In the genomic region with DNA sequence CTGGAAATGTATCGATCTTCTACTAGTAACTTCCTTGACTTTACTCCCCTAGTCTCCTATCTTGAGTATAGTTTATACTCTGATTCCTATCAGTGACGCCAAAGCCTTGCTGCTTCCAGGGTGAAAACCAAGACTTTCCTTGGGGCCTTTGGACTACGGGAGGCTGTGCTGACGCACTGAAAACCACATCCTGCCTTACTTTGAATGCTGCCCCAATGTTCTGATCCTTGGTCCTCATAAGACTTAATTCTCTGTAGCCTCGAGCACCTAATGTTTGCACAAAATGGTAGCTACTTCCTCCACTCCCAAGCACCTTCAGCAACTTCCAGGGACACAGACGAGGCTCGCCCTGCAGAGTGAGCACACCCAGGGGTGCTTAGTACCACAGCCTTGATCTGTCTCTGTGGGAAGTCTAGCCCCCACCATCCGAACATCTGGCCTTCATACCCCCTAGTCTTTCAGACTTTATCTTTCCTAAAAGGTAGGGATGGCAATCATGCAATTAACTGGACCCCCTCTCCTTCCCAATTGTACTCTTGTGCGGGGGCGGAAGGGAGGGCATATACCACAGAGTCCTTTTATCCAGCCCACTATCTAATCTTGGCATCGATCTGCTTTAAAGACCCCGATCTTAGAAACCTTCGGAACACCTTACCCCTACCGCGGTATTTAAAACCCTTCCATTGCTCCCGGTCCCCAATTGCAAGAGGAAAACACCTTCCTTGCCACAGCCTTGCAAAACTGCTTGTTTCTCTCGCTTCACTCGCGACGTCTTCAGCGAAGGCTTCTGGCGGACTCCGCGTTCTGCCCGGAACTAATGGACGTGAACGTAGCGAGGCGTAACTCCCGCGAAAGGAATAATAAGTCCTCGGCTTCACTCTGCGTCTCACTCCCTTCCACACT, we compare ENCODE assay signal across 8 mouse cellular contexts. TPM values are rescaled to one million over a fixed set of nuclear protein-coding genes. Genes with fewer than 3 reads are reported as not detected.
DNase-seq lines count a peak whose midpoint lies in the region; ATAC-seq and TF ChIP-seq lines count a peak whose summit lies in the region.

No protein-coding gene starts in this region.

- no peak for ATAC-seq in heart, embryonic 13.5 days (ENCODE audit: extremely low read depth, insufficient number of reproducible peaks, low FRiP score, low TSS enrichment)
- peak; percentile 55 for ATAC-seq in forebrain, embryonic 15.5 days (replicated peaks)
- no peak for ATAC-seq in liver, embryonic 15.5 days (ENCODE audit: insufficient read depth)

- H3K4me3 ChIP-seq in heart, embryonic 13.5 days, result peak overlapping the region; percentile 95
- H3K4me3 ChIP-seq in E14TG2a.4 (replicated peaks; ENCODE audit: low read length), result peak overlapping the region; percentile 95
- peak overlapping the region; percentile 65 for H3K4me3 ChIP-seq in forebrain, embryonic 15.5 days
- peak overlapping the region; percentile 76 for H3K4me3 ChIP-seq in liver, embryonic 15.5 days (replicated peaks)

- H3K9ac ChIP-seq in heart, embryonic 13.5 days, result peak overlapping the region; percentile 84
- peak overlapping the region; percentile 67 for H3K9ac ChIP-seq in forebrain, embryonic 15.5 days (replicated peaks)
- peak overlapping the region; percentile 80 for H3K9ac ChIP-seq in liver, embryonic 15.5 days

- H3K27ac ChIP-seq in heart, embryonic 13.5 days (replicated peaks), result peak overlapping the region; percentile 58
- peak overlapping the region; percentile 83 for H3K27ac ChIP-seq in forebrain, embryonic 15.5 days (replicated peaks)
- H3K27ac ChIP-seq in liver, embryonic 15.5 days (replicated peaks), result peak overlapping the region; percentile 92

- peak overlapping the region; percentile 87 for H3K4me2 ChIP-seq in heart, embryonic 13.5 days
- peak overlapping the region; percentile 74 for H3K4me2 ChIP-seq in forebrain, embryonic 15.5 days (replicated peaks)
- peak overlapping the region; percentile 86 for H3K4me2 ChIP-seq in liver, embryonic 15.5 days

- no peaks in the 10 kb centered on the region for H3K27me3 ChIP-seq in heart, embryonic 13.5 days (replicated peaks)
- peaks cover 55% of the 10 kb centered on the region for H3K27me3 ChIP-seq in E14TG2a.4 (ENCODE audit: insufficient read depth, low read length)
- H3K27me3 ChIP-seq in forebrain, embryonic 15.5 days, result no peaks in the 10 kb centered on the region
- H3K27me3 ChIP-seq in liver, embryonic 15.5 days, result no peaks in the 10 kb centered on the region

- H3K9me3 ChIP-seq in heart, embryonic 13.5 days, result no peaks in the 10 kb centered on the region
- H3K9me3 ChIP-seq in E14TG2a.4 (ENCODE audit: low read length), result no peaks in the 10 kb centered on the region
- no peaks in the 10 kb centered on the region for H3K9me3 ChIP-seq in forebrain, embryonic 15.5 days
- no peaks in the 10 kb centered on the region for H3K9me3 ChIP-seq in liver, embryonic 15.5 days (replicated peaks)

- DNase-seq in heart, adult 18-20 months, result no peak
- DNase-seq in thymus, postnatal 36 days, result peak; percentile 9 to 16
- no peak for DNase-seq in cerebellum, postnatal 36 days
- no peak for DNase-seq in frontal cortex, postnatal 10 days (ENCODE audit: low spot score in 2 of 2)

- WGBS in heart, embryonic 13.5 days, result 9% methylated on average over 33 of the region's 33 CpGs
- WGBS in forebrain, embryonic 15.5 days, result 11% methylated on average over 33 of the region's 33 CpGs
- 4% methylated on average over 33 of the region's 33 CpGs for WGBS in liver, embryonic 15.5 days (ENCODE audit: insufficient replicate concordance)

- peaks cover 29% of the 10 kb centered on the region for H3K4me1 ChIP-seq in heart, embryonic 13.5 days
- peaks cover 28% of the 10 kb centered on the region for H3K4me1 ChIP-seq in E14TG2a.4 (replicated peaks; ENCODE audit: low read depth, low read length)
- H3K4me1 ChIP-seq in forebrain, embryonic 15.5 days, result peaks cover 32% of the 10 kb centered on the region
- H3K4me1 ChIP-seq in liver, embryonic 15.5 days (replicated peaks), result peaks cover 36% of the 10 kb centered on the region

- no peaks in the 10 kb centered on the region for H3K36me3 ChIP-seq in heart, embryonic 13.5 days
- H3K36me3 ChIP-seq in E14TG2a.4 (ENCODE audit: insufficient read depth, low read length), result no peaks in the 10 kb centered on the region
- no peaks in the 10 kb centered on the region for H3K36me3 ChIP-seq in forebrain, embryonic 15.5 days
- H3K36me3 ChIP-seq in liver, embryonic 15.5 days (replicated peaks), result no peaks in the 10 kb centered on the region

- TF ChIP-seq CTCF in E14TG2a.4 (conservative IDR thresholded peaks at IDR 0.05; ENCODE audit: low read length), result no peak

RNA-seq across cellular contexts. Expression of gene Gan, which starts 0.8 kb away (rescaled TPM):
- 0.94 and 1.0 TPM in 2 replicates for polyA plus RNA-seq in heart, embryonic 13.5 days (2015; fragmentation: Nextera tagmentation; extraction: Ambion mirVana)
- total RNA-seq in heart, adult 18-20 months (2021), result 1 to 10 TPM; 4.0 to 5.3 TPM
- polyA plus RNA-seq in forebrain, embryonic 15.5 days (2015; fragmentation: Nextera tagmentation; extraction: Ambion mirVana), result 3.2 and 3.5 TPM in 2 replicates
- 0.79 and 0.98 TPM in 2 replicates for polyA plus RNA-seq in liver, embryonic 15.5 days (2015; fragmentation: Nextera tagmentation; extraction: Ambion mirVana)

Comparison
In these comparisons a context has a peak if more than half of its experiments do, and no peak if none do; other contexts are left out.
1. DNase-seq: peak in thymus, postnatal 36 days (2 of 2); none in heart, adult 18-20 months (0 of 2), cerebellum, postnatal 36 days (0 of 2) and frontal cortex, postnatal 10 days (0 of 2).
2. Peak in every context shown above with its lines, with median percentiles within 50 percentile points of each other: H3K27ac ChIP-seq, H3K4me2 ChIP-seq, H3K4me3 ChIP-seq and H3K9ac ChIP-seq.